ENCODE assay signal across 11 mouse cellular contexts in the genomic region with DNA sequence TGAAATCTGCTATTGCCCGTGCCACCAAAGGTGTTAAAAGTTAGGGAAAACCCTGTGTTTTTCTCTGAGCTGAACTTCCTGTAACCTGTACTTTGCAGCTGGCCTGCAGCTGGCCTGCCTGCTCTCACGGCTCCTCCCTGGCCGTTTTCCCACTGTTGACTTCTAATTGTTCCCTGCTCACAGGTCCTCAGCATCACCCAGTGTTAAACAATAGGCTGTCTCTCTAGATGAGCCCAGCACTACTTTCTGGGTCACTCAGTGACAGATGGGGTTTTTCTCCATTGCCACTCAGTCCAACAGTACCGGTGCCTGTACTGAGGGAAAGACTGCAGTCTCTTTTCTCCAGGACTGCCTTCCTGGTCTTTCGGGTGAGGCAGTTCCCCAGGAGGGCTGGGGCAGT. TPM values are rescaled to one million over a fixed set of nuclear protein-coding genes. Genes with fewer than 3 reads are reported as not detected.
DNase-seq lines count a peak whose midpoint lies in the region; ATAC-seq lines count a peak whose summit lies in the region.
"Had no signal": no experiment of that assay in that cellular context is flagged by ENCODE, and none has a peak within 500 bp of the region (broad histone marks: within the 10 kb centered on the region; RNA-seq: fewer than 3 reads in every experiment).

No protein-coding gene starts in this region.

- H3K36me3 ChIP-seq in heart, embryonic 13.5 days = peaks cover 8% of the 10 kb centered on the region
- H3K36me3 ChIP-seq: embryonic facial prominence, embryonic 12.5 days; limb, embryonic 13.5 days had no signal

- intact Hi-C loops in heart, postnatal 36 days (cut with DNase I) = no loop called here

- H3K27ac ChIP-seq in heart, embryonic 13.5 days (replicated peaks) = peak overlapping the region; percentile 61
- H3K27ac ChIP-seq: embryonic facial prominence, embryonic 12.5 days; limb, embryonic 13.5 days had no signal

- WGBS in heart, embryonic 13.5 days = 36% methylated on average over 5 of the region's 5 CpGs

- no peaks in the 10 kb centered on the region for H3K27me3 ChIP-seq in heart, embryonic 13.5 days (replicated peaks)
- H3K27me3 ChIP-seq: embryonic facial prominence, embryonic 12.5 days; limb, embryonic 13.5 days had no signal

- no peak overlapping the region for H3K4me2 ChIP-seq in heart, embryonic 13.5 days
- H3K4me2 ChIP-seq: embryonic facial prominence, embryonic 12.5 days; limb, embryonic 13.5 days had no signal

- peak; percentile 28 for DNase-seq in heart, adult 8-10 months (ENCODE audit: low spot score)
- DNase-seq in heart, postnatal 36 days = no peak
- peak; percentile 46 for DNase-seq in NIH3T3 (ENCODE audit: low read depth)
- DNase-seq in kidney, postnatal 4 days = peak; percentile 33 to 61
- no peak for DNase-seq in adrenal gland, adult 8-10 months
- DNase-seq in cerebellum, adult 9-10 months = no peak
- DNase-seq: adrenal gland, postnatal 10 days had no signal

- H3K9ac ChIP-seq in heart, embryonic 13.5 days = 0 out of 2 replicates have a peak overlapping the region, but pooled peaks have one; percentile 19
- H3K9ac ChIP-seq: embryonic facial prominence, embryonic 12.5 days; limb, embryonic 13.5 days had no signal

- peaks cover 4% of the 10 kb centered on the region; the same call in 1 of the 2 replicates for H3K9me3 ChIP-seq in heart, embryonic 13.5 days
- H3K9me3 ChIP-seq: embryonic facial prominence, embryonic 12.5 days; limb, embryonic 13.5 days had no signal

- no peak overlapping the region for H3K4me3 ChIP-seq in heart, embryonic 13.5 days
- H3K4me3 ChIP-seq: embryonic facial prominence, embryonic 12.5 days; limb, embryonic 13.5 days had no signal

- peaks cover 36% of the 10 kb centered on the region for H3K4me1 ChIP-seq in heart, embryonic 13.5 days

- no peak for ATAC-seq in heart, embryonic 13.5 days (ENCODE audit: extremely low read depth, insufficient number of reproducible peaks, low FRiP score, low TSS enrichment)
- no peak for ATAC-seq in megakaryocyte progenitor cell, adult 5-6 weeks (replicated peaks; ENCODE audit: poor library complexity)

RNA-seq across cellular contexts. Expression of a gene that starts 22.3 kb away (rescaled TPM):
- total RNA-seq in heart, adult 8-10 months (2022) = 100 to 1,000 TPM; 183 to 266 (median 229) TPM
- 100 to 1,000 TPM; 203 to 236 TPM for total RNA-seq in heart, postnatal 36 days (2021)
- polyA plus RNA-seq in heart, embryonic 13.5 days (2015; fragmentation: Nextera tagmentation; extraction: Ambion mirVana) = 14.0 and 16.5 TPM in 2 replicates
- total RNA-seq in adrenal gland, adult 8-10 months (2022) = 100 to 1,000 TPM; 153 to 311 (median 234) TPM
- 17.6 and 18.4 TPM in 2 replicates for total RNA-seq in megakaryocyte progenitor cell, adult 5-6 weeks (2015)
- 16.8 and 17.5 TPM in 2 replicates for total RNA-seq in megakaryocyte progenitor cell, adult 5-6 weeks (2017)

RNA-seq across cellular contexts. Expression of a gene that starts 51.4 kb away (rescaled TPM):
- total RNA-seq in heart, adult 8-10 months (2022) = under 1 TPM; 0.12 to 0.43 (median 0.29) TPM
- under 1 TPM; 0.78 to 0.79 TPM for total RNA-seq in heart, postnatal 36 days (2021)
- 39.2 and 43.9 TPM in 2 replicates for polyA plus RNA-seq in heart, embryonic 13.5 days (2015; fragmentation: Nextera tagmentation; extraction: Ambion mirVana)
- total RNA-seq in adrenal gland, adult 8-10 months (2022) = 1 to 10 TPM; 2.6 to 7.0 (median 3.0) TPM
- 76.1 and 84.2 TPM in 2 replicates for total RNA-seq in megakaryocyte progenitor cell, adult 5-6 weeks (2015)
- total RNA-seq in megakaryocyte progenitor cell, adult 5-6 weeks (2017) = 74.3 and 75.3 TPM in 2 replicates

Comparison
In these comparisons a context has a peak if more than half of its experiments do, and no peak if none do; other contexts are left out.
1. DNase-seq: peak in heart, adult 8-10 months (single experiment), NIH3T3 (single experiment) and kidney, postnatal 4 days (2 of 2); none in heart, postnatal 36 days (0 of 2), adrenal gland, adult 8-10 months (single experiment) and cerebellum, adult 9-10 months (single experiment).
2. RNA of a gene that starts 22.3 kb away (total RNA-seq): 153 to 311 TPM in adrenal gland, adult 8-10 months, 203 to 236 TPM in heart, postnatal 36 days and 183 to 266 TPM in heart, adult 8-10 months; 16.8 to 18.4 TPM in megakaryocyte progenitor cell, adult 5-6 weeks; every median in the first group is over 4 times any median in the second.
3. RNA of a gene that starts 51.4 kb away (total RNA-seq): 74.3 to 84.2 TPM in megakaryocyte progenitor cell, adult 5-6 weeks; 2.6 to 7.0 TPM in adrenal gland, adult 8-10 months, 0.78 to 0.79 TPM in heart, postnatal 36 days and 0.12 to 0.43 TPM in heart, adult 8-10 months; every median in the first group is over 4 times any median in the second.